Mouse (Mus musculus) mouse embryonic stem cell (cell line): Measurements from ENCODE around the gene Slc7a7.

Experiments
- in situ Hi-C, 2 experiments: fragments of 300-500 bp; cut with MboI; formaldehyde crosslinking; loops; 1 replicate in 1 of 2; 3 replicates in 1 of 2; pipeline ENCODE4 v1.14.3; 2019 to 2020; ENCODE audit warnings: low sequenced_read_pairs in 2 of 2, low pct_unique_long_range_greater_than_20kb in 1 of 2, mixed read lengths in 1 of 2; ENCODE audit not compliant: unreplicated experiment in 1 of 2

Gene Slc7a7

GRCm38 (mm10) chr14:54390843-54391242, 26.7 kb downstream of the Slc7a7 start:
- in situ Hi-C loops, result no loop called here

GRCm38 (mm10) chr14:54387546-54387945, 30.0 kb downstream of the Slc7a7 start:
- in situ Hi-C loops, result no loop called here

- in situ Hi-C loops, result no loop called here
These were observed 31.5 kb downstream of the Slc7a7 start for GRCm38 (mm10) chr14:54385968-54386618.

- in situ Hi-C loops, result no loop called here
These were observed 33.2 kb downstream of the Slc7a7 start for GRCm38 (mm10) chr14:54384396-54384795.

- in situ Hi-C loops, result no loop called here
These were observed 34.2 kb downstream of the Slc7a7 start for GRCm38 (mm10) chr14:54383355-54383771.

GRCm38 (mm10) chr14:54382641-54383040, 34.9 kb downstream of the Slc7a7 start:
- in situ Hi-C loops, result no loop called here

- in situ Hi-C loops, result no loop called here
These were observed 35.8 kb downstream of the Slc7a7 start for GRCm38 (mm10) chr14:54381816-54382215.

GRCm38 (mm10) chr14:54380616-54381015, 37.0 kb downstream of the Slc7a7 start:
- in situ Hi-C loops, result no loop called here

GRCm38 (mm10) chr14:54379571-54379970, 38.0 kb downstream of the Slc7a7 start:
- in situ Hi-C loops, result no loop called here

- in situ Hi-C loops, result no loop called here
These were observed 40.4 kb downstream of the Slc7a7 start for GRCm38 (mm10) chr14:54377166-54377565.

- in situ Hi-C loops, result no loop called here
These were observed 41.7 kb downstream of the Slc7a7 start for GRCm38 (mm10) chr14:54375916-54376315.

GRCm38 (mm10) chr14:54372923-54373322, 44.7 kb downstream of the Slc7a7 start:
- in situ Hi-C loops, result no loop called here

GRCm38 (mm10) chr14:54371460-54371859, 46.1 kb downstream of the Slc7a7 start:
- in situ Hi-C loops, result no loop called here

- in situ Hi-C loops, result no loop called here
These were observed 47.0 kb downstream of the Slc7a7 start for GRCm38 (mm10) chr14:54370595-54370994.

- in situ Hi-C loops, result no loop called here
These were observed 48.2 kb downstream of the Slc7a7 start for GRCm38 (mm10) chr14:54369372-54369771.

- in situ Hi-C loops, result no loop called here
These were observed 50.0 kb downstream of the Slc7a7 start for GRCm38 (mm10) chr14:54367429-54368060.

GRCm38 (mm10) chr14:54366581-54366980, 51.0 kb downstream of the Slc7a7 start:
- in situ Hi-C loops, result no loop called here

GRCm38 (mm10) chr14:54365026-54365645, 52.4 kb downstream of the Slc7a7 start:
- in situ Hi-C loops, result no loop called here

- in situ Hi-C loops, result no loop called here
These were observed 54.4 kb downstream of the Slc7a7 start for GRCm38 (mm10) chr14:54363156-54363555.
